Mouse (Mus musculus): ENCODE measurements around the gene Clcnkb.

DNA sequence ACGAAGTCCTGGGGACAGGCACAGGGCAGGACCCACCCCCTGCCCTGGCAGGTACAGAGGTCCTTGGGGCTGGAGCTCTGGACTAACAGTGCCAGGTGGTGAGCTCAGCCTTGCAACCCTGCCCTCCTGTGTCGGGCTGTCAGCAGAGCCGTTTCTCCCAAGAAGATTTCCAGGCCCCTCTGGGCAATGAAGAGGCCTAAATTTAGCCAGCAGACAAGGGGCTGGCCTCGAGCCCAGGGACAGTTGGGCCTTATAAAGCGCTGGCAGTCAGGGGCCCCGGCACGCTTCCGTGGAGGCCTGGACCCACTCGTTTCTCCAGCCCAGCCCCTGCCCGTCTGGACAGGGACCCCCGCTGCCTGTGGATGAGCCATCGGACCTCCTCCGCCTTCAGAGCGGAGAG lies 5.6 kb upstream of the Clcnkb start:
- TF ChIP-seq CTCF (conservative IDR thresholded peaks at IDR 0.05 in 1 of 2, IDR thresholded peaks at IDR 0.05 in 1 of 2; ENCODE audit: low read depth in 2 of 2, low read length in 2 of 2) (no peak), SIN3A (IDR thresholded peaks at IDR 0.05; ENCODE audit: low read length) (no peak), UBTF (IDR thresholded peaks at IDR 0.05; ENCODE audit: low read depth, low read length) (no peak)

Data from CH12.LX (cell line).